Mouse (Mus musculus) E14TG2a.4 (cell line): ENCODE results near the gene Tmem238l.

Source experiments
- CTCF ChIP-seq: conservative IDR thresholded peaks from 2 replicates; pipeline ENCODE4 v1.5.1; 2014; ENCODE audit warnings: low read length
- NANOG ChIP-seq: IDR thresholded peaks from 2 replicates; pipeline ENCODE4 v1.6.1; 2014; ENCODE audit warnings: borderline replicate concordance, low read length, mixed read lengths
- POU5F1 ChIP-seq: IDR thresholded peaks from 2 replicates; pipeline ENCODE4 v1.6.1; 2014; ENCODE audit warnings: low read length, borderline replicate concordance

DNA sequence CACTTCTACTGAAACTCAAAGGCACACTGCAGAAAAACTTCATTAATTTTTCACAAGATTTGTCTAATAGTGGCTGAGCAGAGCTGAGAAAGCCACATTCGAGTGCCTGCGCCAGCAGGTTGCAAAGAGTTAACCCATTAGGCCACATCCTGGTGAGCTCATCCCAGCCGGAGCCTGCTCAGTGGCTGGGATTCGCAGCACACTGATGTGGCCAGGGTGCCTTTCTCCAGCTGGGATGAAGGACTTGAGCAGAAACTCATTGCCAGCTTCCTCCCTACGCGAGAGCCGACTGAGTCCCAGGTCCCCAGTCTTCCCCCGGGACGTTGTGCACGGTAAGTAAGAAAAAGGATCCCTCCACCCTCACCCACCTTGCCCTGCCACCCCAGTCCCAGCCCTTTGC is 44.6 kb upstream of the Tmem238l start, which contains the start of gene Pirt:
- TF ChIP-seq CTCF: no peak
- TF ChIP-seq POU5F1: no peak
- no peak for TF ChIP-seq NANOG
